Mouse (Mus musculus) left cerebral cortex, postnatal 25 days (tissue): ENCODE results near the gene Gpc3. TPM values are rescaled to one million over a fixed set of nuclear protein-coding genes. Genes with fewer than 3 reads are reported as not detected.

ENCODE experiments used
- DNase-seq, 2 experiments: peaks; one replicate each; pipeline ENCODE4 v3.0.0; 2022; ENCODE audit warnings: low spot score in 2 of 2, mixed read lengths in 1 of 2
- intact Hi-C: fragments of 180-260 bp; cut with DNase I; formaldehyde crosslinking; loops from one replicate; pipeline ENCODE4 v1.15.1; 2025
- total RNA-seq, 2 experiments: library from RNA; stranded (reverse); gene quantifications; 2 replicates each; pipeline ENCODE4 v1.2.3; 2021

Gene Gpc3
- 1 to 10 TPM; 6.0 to 6.9 TPM for total RNA-seq

- peak in 1 of 2 experiments; percentile 14 for DNase-seq
- intact Hi-C loops = no loop called here
Observed at GRCm38 (mm10) chrX:52613328-52614030, at the start of gene Gpc3. Gpc3 (minus strand) TSS chrX:52613950.

GRCm38 (mm10) chrX:52651975-52652374 lies 38.2 kb upstream of the Gpc3 start:
- intact Hi-C loops = loop anchor here (1.0 kb wide), 1 partner anchor 199 kb away; no protein-coding TSS in a partner anchor
- DNase-seq = peak; percentile 6 to 44

- intact Hi-C loops = no loop called here
- DNase-seq = no peak
Observed at GRCm38 (mm10) chrX:52651472-52651948, 37.8 kb upstream of the Gpc3 start.

GRCm38 (mm10) chrX:52648910-52649785 lies 35.4 kb upstream of the Gpc3 start:
- DNase-seq = no peak
- intact Hi-C loops = no loop called here

GRCm38 (mm10) chrX:52644393-52644792 lies 30.6 kb upstream of the Gpc3 start:
- DNase-seq = no peak
- intact Hi-C loops = no loop called here

- intact Hi-C loops = no loop called here
Observed at GRCm38 (mm10) chrX:52643350-52643749, 29.6 kb upstream of the Gpc3 start.

GRCm38 (mm10) chrX:52642126-52642525 lies 28.4 kb upstream of the Gpc3 start:
- intact Hi-C loops = no loop called here
- no peak for DNase-seq

More at GRCm38 (mm10) chrX:52643350-52643749, 29.6 kb upstream of the Gpc3 start:
- DNase-seq = no peak

GRCm38 (mm10) chrX:52637419-52637818 lies 23.7 kb upstream of the Gpc3 start:
- DNase-seq = no peak
- intact Hi-C loops = no loop called here

- intact Hi-C loops = no loop called here
- DNase-seq = no peak
Observed at GRCm38 (mm10) chrX:52633976-52634375, 20.2 kb upstream of the Gpc3 start.

GRCm38 (mm10) chrX:52632688-52633324 lies 19.1 kb upstream of the Gpc3 start:
- intact Hi-C loops = no loop called here
- DNase-seq = no peak

- intact Hi-C loops = no loop called here
- DNase-seq = no peak
Observed at GRCm38 (mm10) chrX:52626963-52627716, 13.4 kb upstream of the Gpc3 start.

- intact Hi-C loops = no loop called here
- no peak for DNase-seq
Observed at GRCm38 (mm10) chrX:52617813-52618212, 4.1 kb upstream of the Gpc3 start.

GRCm38 (mm10) chrX:52616152-52616551 lies 2.4 kb upstream of the Gpc3 start:
- no peak for DNase-seq
- intact Hi-C loops = no loop called here

- intact Hi-C loops = no loop called here
- DNase-seq = peak in 1 of 2 experiments; percentile 8
Observed at GRCm38 (mm10) chrX:52614031-52614381, 256 bp upstream of the Gpc3 start.

GRCm38 (mm10) chrX:52612806-52613205 lies 944 bp downstream of the Gpc3 start:
- no peak for DNase-seq
- intact Hi-C loops = no loop called here

GRCm38 (mm10) chrX:52611987-52612670 lies 1.6 kb downstream of the Gpc3 start:
- intact Hi-C loops = no loop called here

GRCm38 (mm10) chrX:52611541-52611940 lies 2.2 kb downstream of the Gpc3 start:
- no peak for DNase-seq
- intact Hi-C loops = no loop called here

More at GRCm38 (mm10) chrX:52611987-52612670, 1.6 kb downstream of the Gpc3 start:
- DNase-seq = peak in 1 of 2 experiments; percentile 27

- DNase-seq = no peak
- intact Hi-C loops = no loop called here
Observed at GRCm38 (mm10) chrX:52603143-52603542, 10.6 kb downstream of the Gpc3 start.

- intact Hi-C loops = no loop called here
- DNase-seq = no peak
Observed at GRCm38 (mm10) chrX:52599246-52599645, 14.5 kb downstream of the Gpc3 start.
